Mouse (Mus musculus) embryonic facial prominence, embryonic 14.5 days (tissue): ENCODE results near the gene Padi6. TPM values are rescaled to one million over a fixed set of nuclear protein-coding genes. Genes with fewer than 3 reads are reported as not detected.

Source experiments
- ATAC-seq: fragments of 200-750 bp; cut with Nextera tagmentation; 2 replicates; pipeline ENCODE4 v1.8.0; 2017; ENCODE audit warnings: low read depth, moderate number of reproducible peaks, moderate TSS enrichment
- DNase-seq: peaks from one replicate; pipeline ENCODE4 v3.0.0-alpha.2; 2015; ENCODE audit warnings: low spot score
- H3K27ac ChIP-seq: fragments of 300-500 bp; sonication (generic); replicated peaks from 2 replicates; pipeline ENCODE4 v1.5.1; 2014; ENCODE audit warnings: low read depth, mild to moderate bottlenecking, low read length, moderate library complexity
- H3K27me3 ChIP-seq: fragments of 300-500 bp; sonication (generic); replicated peaks from 2 replicates; pipeline ENCODE4 v1.6.1; 2014; ENCODE audit warnings: low read length; ENCODE audit not compliant: control insufficient read depth, insufficient read depth
- H3K36me3 ChIP-seq: fragments of 300-500 bp; sonication (generic); 2 replicates; pipeline ENCODE4 v1.6.1; 2014; ENCODE audit warnings: low read length, mixed read lengths; ENCODE audit not compliant: control insufficient read depth, insufficient read depth
- H3K4me1 ChIP-seq: fragments of 300-500 bp; sonication (generic); 2 replicates; pipeline ENCODE4 v1.6.1; 2014; ENCODE audit warnings: antibody characterized with exemption, low read length; ENCODE audit not compliant: control insufficient read depth, insufficient read depth
- H3K4me2 ChIP-seq: fragments of 300-500 bp; sonication (generic); 2 replicates; pipeline ENCODE4 v1.6.1; 2014; ENCODE audit warnings: low read depth, mild to moderate bottlenecking, low read length, moderate library complexity, mixed read lengths
- H3K4me3 ChIP-seq: fragments of 300-500 bp; sonication (generic); 2 replicates; pipeline ENCODE4 v1.5.1; 2014; ENCODE audit warnings: low read depth, mild to moderate bottlenecking, low read length
- H3K9ac ChIP-seq: fragments of 300-500 bp; sonication (generic); 2 replicates; pipeline ENCODE4 v1.6.1; 2014; ENCODE audit warnings: low read depth, mild to moderate bottlenecking, low read length, moderate library complexity, mixed read lengths
- H3K9me3 ChIP-seq: fragments of 300-500 bp; sonication (generic); 2 replicates; pipeline ENCODE4 v1.6.1; 2016; ENCODE audit warnings: low read length; ENCODE audit not compliant: control insufficient read depth
- WGBS: fragments of 180-500 bp; shearing (Covaris S2); extraction: QIAGEN DNeasy Blood & Tissue Kit; methylation state at CpG from one replicate; pipeline ENCODE4 v1.1.7; 2014; 5-methylcytosine and 5-hydroxymethylcytosine counted together
- polyA plus RNA-seq: library from polyadenylated mRNA; unstranded; fragments of >200 nt; fragmentation: Nextera tagmentation; extraction: Ambion mirVana; gene quantifications from 2 replicates; pipeline ENCODE4 v1.2.1, GENCODE M21; 2014

Padi6 gene
- polyA plus RNA-seq, 1 experiment from 2014 or later: not detected

GRCm38 (mm10) chr4:140701049-140701715, 41.3 kb downstream of the Padi6 start:
- Histone ChIP-seq H3K9me3 (no peaks in the 10 kb centered on the region), H3K27ac (peak overlapping the region; percentile 98), H3K4me1 (peaks cover 23% of the 10 kb centered on the region), H3K4me2 (peak overlapping the region; percentile 73), H3K36me3 (peaks cover 9% of the 10 kb centered on the region; the same call in 1 of the 2 replicates), H3K4me3 (peak overlapping the region; percentile 86), H3K27me3 (peaks cover 8% of the 10 kb centered on the region; the same call in 1 of the 2 replicates), H3K9ac (peak overlapping the region; percentile 97)
- DNase-seq (peak; percentile 92), ATAC-seq (peak; percentile 81)
- WGBS: under 1% methylated on average over 29 of the region's 61 CpGs

- Histone ChIP-seq H3K36me3 (peaks cover 4% of the 10 kb centered on the region; the same call in 1 of the 2 replicates), H3K27me3 (peaks cover 8% of the 10 kb centered on the region; the same call in 1 of the 2 replicates), H3K9me3 (no peaks in the 10 kb centered on the region), H3K4me1 (peaks cover 23% of the 10 kb centered on the region), H3K4me3 (peak within 1 kb of the TSS; percentile 86), H3K9ac (peak within 1 kb of the TSS; percentile 97), H3K27ac (peak within 1 kb of the TSS; percentile 98), H3K4me2 (peak within 1 kb of the TSS; percentile 73)
- ATAC-seq: no peak
- peak; percentile 39 for DNase-seq
- WGBS: 6% methylated on average over 19 of the region's 20 CpGs
Measured at GRCm38 (mm10) chr4:140700269-140701018, 42.0 kb downstream of the Padi6 start, which contains the start of gene Rcc2. Gene Rcc2, plus strand, starts transcription at chr4:140700541.

GRCm38 (mm10) chr4:140699441-140700127, 42.9 kb downstream of the Padi6 start:
- peak; percentile 88 for DNase-seq
- Histone ChIP-seq H3K4me2 (peak overlapping the region; percentile 73), H3K27me3 (peaks cover 8% of the 10 kb centered on the region; the same call in 1 of the 2 replicates), H3K4me1 (peaks cover 23% of the 10 kb centered on the region), H3K36me3 (peaks cover 4% of the 10 kb centered on the region; the same call in 1 of the 2 replicates), H3K27ac (peak overlapping the region; percentile 98), H3K9me3 (no peaks in the 10 kb centered on the region), H3K9ac (peak overlapping the region; percentile 97), H3K4me3 (peak overlapping the region; percentile 86)
- ATAC-seq: peak; percentile 30; the same call in 1 of the 2 replicates
- WGBS: 7% methylated on average over 29 of the region's 29 CpGs

- Histone ChIP-seq H3K9ac (no peak overlapping the region), H3K4me2 (no peak overlapping the region), H3K27me3 (peaks cover 8% of the 10 kb centered on the region; the same call in 1 of the 2 replicates), H3K4me3 (no peak overlapping the region), H3K9me3 (no peaks in the 10 kb centered on the region), H3K27ac (no peak overlapping the region), H3K4me1 (peaks cover 14% of the 10 kb centered on the region), H3K36me3 (no peaks in the 10 kb centered on the region)
- ATAC-seq (no peak), DNase-seq (no peak)
- WGBS: 73% methylated on average over 14 of the region's 14 CpGs
Measured at GRCm38 (mm10) chr4:140695675-140696585, 46.5 kb downstream of the Padi6 start.

- Histone ChIP-seq H3K27me3 (peaks cover 8% of the 10 kb centered on the region; the same call in 1 of the 2 replicates), H3K36me3 (no peaks in the 10 kb centered on the region), H3K9me3 (no peaks in the 10 kb centered on the region), H3K27ac (no peak overlapping the region), H3K4me1 (peaks cover 6% of the 10 kb centered on the region), H3K9ac (no peak overlapping the region), H3K4me3 (no peak overlapping the region), H3K4me2 (no peak overlapping the region)
- WGBS: 74% methylated on average over 7 of the region's 7 CpGs
- DNase-seq: no peak
- no peak for ATAC-seq
Measured at GRCm38 (mm10) chr4:140695146-140695545, 47.3 kb downstream of the Padi6 start.

GRCm38 (mm10) chr4:140694551-140695060, 47.8 kb downstream of the Padi6 start:
- Histone ChIP-seq H3K27ac (no peak overlapping the region), H3K9ac (no peak overlapping the region), H3K4me3 (no peak overlapping the region), H3K9me3 (no peaks in the 10 kb centered on the region), H3K4me2 (no peak overlapping the region), H3K36me3 (no peaks in the 10 kb centered on the region), H3K4me1 (peaks cover 5% of the 10 kb centered on the region), H3K27me3 (peaks cover 8% of the 10 kb centered on the region; the same call in 1 of the 2 replicates)
- no peak for DNase-seq
- no peak for ATAC-seq
- 35% methylated on average over 1 of the region's 1 CpGs for WGBS

GRCm38 (mm10) chr4:140693513-140693912, 48.9 kb downstream of the Padi6 start:
- H3K27me3 ChIP-seq: no peaks in the 10 kb centered on the region
- whole genome bisulfite sequencing: 66% methylated on average over 4 of the region's 4 CpGs
- H3K4me1 ChIP-seq: no peaks in the 10 kb centered on the region; the same call in 1 of the 2 replicates
- DNase-seq (no peak), ATAC-seq (no peak)
- no peaks in the 10 kb centered on the region for H3K36me3 ChIP-seq
- H3K4me3 ChIP-seq: no peak overlapping the region
- no peak overlapping the region for H3K4me2 ChIP-seq
- H3K9me3 ChIP-seq: no peaks in the 10 kb centered on the region
- H3K27ac ChIP-seq: no peak overlapping the region
- H3K9ac ChIP-seq: no peak overlapping the region
